Mouse (Mus musculus) activated CD4-positive, CD25-positive, alpha-beta regulatory T cell, adult 4 months (primary cell): ENCODE results near the gene Mrps12. TPM values are rescaled to one million over a fixed set of nuclear protein-coding genes. Genes with fewer than 3 reads are reported as not detected.
"Not testable (repeated sequence)": the region's sequence is repeated elsewhere in the genome, so short reads cannot be mapped to it uniquely, and the experiment has no call there.

Experiments
- ATAC-seq: one replicate; pipeline ENCODE4 v1.8.0; 2017
- polyA plus RNA-seq, 2 experiments: library from polyadenylated mRNA; unstranded; fragments of 100-300 nt; shearing (Covaris generic); gene quantifications; one replicate each; pipeline ENCODE4 v1.2.1; 2017

The Mrps12 gene
- polyA plus RNA-seq, 2 experiments from 2014 or later, result 71.9 to 75.7 TPM

DNA sequence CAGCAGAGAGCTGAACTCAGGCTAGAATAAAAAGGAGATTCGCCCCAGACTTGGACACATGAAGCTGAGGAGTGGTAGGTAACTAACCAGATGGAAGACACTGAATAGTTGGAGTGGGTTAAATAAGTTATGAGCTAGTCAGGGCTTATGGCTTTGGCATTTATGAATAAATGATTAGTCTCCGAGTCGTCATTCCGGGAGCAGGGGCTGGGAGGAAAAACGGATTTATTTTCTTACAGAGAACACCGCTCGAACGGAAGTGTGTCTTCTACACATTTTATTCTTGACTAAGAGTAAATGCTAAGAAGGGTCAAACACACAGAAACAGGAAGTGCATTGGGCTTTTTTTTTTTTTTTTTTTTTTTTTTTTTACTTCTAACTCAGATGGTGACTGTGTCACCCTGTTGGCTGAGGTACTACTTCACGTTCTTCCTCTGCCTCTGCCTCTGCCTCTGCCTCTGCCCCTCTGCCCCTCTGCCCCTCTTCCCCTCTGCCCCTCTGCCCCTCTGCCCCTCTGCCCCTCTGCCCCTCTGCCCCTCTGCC, 38.9 kb downstream of the Mrps12 start:
- ATAC-seq, result peak; percentile 90

DNA sequence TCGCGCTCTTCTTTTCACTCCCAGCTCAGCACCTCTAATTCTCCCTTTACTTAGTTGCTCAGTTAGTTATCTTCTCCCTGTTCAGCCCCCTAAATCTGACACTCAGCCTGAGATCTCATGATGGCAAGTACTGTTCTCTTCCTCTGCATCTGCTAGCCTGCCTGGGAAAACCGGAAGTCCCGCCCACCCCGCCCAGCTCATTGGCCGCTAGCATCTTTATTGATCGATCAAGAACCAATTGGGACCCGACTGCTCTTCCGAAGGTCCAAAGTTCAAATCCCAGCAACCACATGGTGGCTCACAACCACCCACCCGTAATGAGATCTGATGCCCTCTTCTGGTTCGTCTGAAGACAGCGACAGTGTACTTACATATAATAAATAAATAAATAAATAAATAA, 40.3 kb downstream of the Mrps12 start:
- not testable (repeated sequence) for ATAC-seq

- no peak for ATAC-seq
These were observed 41.4 kb downstream of the Mrps12 start for GRCm38 (mm10) chr7:28700269-28700668.

DNA sequence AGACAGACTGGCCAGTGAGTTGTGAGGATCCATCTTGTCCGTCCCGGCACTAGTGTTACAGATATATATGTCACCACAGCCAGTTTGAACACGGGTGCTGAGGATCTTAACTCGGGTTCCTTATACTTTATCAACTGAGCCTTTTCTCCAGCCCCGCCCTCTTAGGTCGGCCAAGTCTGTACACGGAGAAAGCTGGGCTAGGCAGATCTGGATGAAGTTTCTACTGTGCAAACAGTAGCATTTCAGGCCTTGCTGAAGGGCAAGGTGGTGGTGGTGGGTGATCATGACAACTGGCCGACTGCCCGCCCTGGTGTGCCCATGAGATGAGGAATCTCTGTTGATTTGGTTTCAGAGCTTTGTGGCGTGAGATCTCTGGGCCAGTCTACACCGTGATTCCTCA, 44.3 kb downstream of the Mrps12 start:
- no peak for ATAC-seq

DNA sequence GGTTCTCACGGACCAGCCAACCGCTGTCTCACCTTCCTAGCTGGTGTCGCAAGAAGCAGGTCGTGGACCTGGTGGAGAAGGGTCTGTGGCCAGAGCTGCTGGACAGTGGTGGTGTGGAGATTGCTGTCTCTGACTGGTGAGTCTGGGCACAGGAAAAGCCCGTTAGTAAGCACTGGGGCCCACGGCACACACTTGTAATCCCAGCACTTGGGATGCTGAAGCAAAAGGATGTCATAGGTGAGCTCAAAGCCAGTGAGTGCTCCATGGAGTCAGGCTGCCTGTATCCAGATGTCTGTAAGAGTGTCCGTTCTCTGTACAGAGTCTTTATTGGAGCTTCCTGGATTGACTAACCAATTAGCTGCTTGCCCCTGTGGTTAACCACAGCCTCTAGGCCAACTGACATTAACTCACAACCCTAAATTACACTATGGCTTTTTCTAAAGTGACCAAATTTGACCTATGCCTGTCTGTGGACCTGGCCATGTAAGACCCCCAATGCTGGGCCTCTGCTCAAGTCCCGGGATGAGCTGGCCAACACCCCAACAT, 46.6 kb downstream of the Mrps12 start:
- no peak for ATAC-seq

DNA sequence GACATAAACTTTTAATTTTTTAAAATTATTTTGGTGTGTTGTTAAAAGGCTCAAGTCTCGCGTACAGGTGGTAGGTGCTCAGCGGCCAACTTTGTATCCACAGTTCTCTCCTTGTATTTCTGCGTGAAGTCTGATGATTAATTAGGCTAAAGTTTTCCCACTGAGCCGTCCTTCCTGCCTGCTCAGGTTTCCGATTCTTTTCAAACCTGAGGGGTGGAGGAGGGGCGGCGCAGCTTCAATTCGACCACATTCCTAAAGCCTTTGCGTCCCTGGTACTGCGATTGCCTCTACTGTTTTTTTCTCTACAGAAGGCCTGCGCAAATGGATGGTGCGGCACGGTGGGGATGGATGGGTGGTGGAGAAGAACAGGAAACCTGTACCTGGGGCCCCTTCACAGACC, 47.2 kb downstream of the Mrps12 start:
- no peak for ATAC-seq

- ATAC-seq, result peak; percentile 88
These were observed 48.2 kb downstream of the Mrps12 start for GRCm38 (mm10) chr7:28693321-28693966.

GRCm38 (mm10) chr7:28692545-28693320, 48.9 kb downstream of the Mrps12 start, which contains the start of gene Fbxo27:
TSS of gene Fbxo27 (plus strand) at chr7:28692849.
- ATAC-seq, result no peak

DNA sequence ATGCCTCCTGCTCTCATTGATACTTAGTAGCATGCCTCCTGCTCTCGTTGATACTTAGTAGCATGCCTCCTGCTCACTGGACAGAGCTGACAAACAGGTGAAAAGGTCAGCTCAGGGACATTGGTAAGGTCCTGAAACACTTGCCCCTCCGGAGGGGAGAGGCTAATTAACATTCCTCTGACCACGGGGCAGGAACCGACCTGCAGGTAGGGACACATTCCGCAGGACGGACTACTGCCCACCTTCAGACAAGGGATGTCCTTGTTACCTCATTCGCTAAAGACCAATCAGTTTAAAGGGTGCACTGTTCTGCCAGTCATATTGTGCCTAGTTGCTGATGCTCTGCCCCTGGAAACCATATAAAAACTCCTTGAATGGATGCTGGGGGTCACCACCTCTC, 50.5 kb downstream of the Mrps12 start:
- ATAC-seq, result no peak

Other genes with a start within 250 kb of the Mrps12 start
- gene Ifnl2, start 231.4 kb downstream of the Mrps12 start, polyA plus RNA-seq, result not detected
- gene Ifnl3, start 219.0 kb downstream of the Mrps12 start, polyA plus RNA-seq, result not detected
- not detected for gene Sycn, start 200.9 kb downstream of the Mrps12 start, polyA plus RNA-seq
- gene Nccrp1, start 194.6 kb downstream of the Mrps12 start, polyA plus RNA-seq, result not detected
- 1 to 10 TPM; 6.2 to 7.4 TPM for gene Samd4b, start 143.7 kb downstream of the Mrps12 start, polyA plus RNA-seq
- gene Pak4, start 143.6 kb downstream of the Mrps12 start, polyA plus RNA-seq, result 1 to 10 TPM; 2.3 to 2.8 TPM
- not detected for gene Acp7, start 110.5 kb downstream of the Mrps12 start, polyA plus RNA-seq
- 1 to 10 TPM; 1.1 to 2.9 TPM for gene Fbxo27, start 49.0 kb downstream of the Mrps12 start, polyA plus RNA-seq
- gene Fbxo17, start 25.0 kb downstream of the Mrps12 start, polyA plus RNA-seq, result 10 to 100 TPM in 1 of 2 experiments, 1 to 10 TPM in 1; 8.3 to 10.9 TPM
- gene Sars2, start 172 bp upstream of the Mrps12 start, polyA plus RNA-seq, result 10 to 100 TPM in 1 of 2 experiments, 1 to 10 TPM in 1; 8.9 to 13.0 TPM
- gene Ccer2, start 14.4 kb upstream of the Mrps12 start, polyA plus RNA-seq, result not detected
- 100 to 1,000 TPM in 1 of 2 experiments, 10 to 100 TPM in 1; 82.3 to 103 TPM for gene Sirt2, start 24.9 kb upstream of the Mrps12 start, polyA plus RNA-seq
- 10 to 100 TPM; 56.4 to 78.9 TPM for gene Nfkbib, start 25.7 kb upstream of the Mrps12 start, polyA plus RNA-seq
- 100 to 1,000 TPM; 199 to 272 TPM for gene Rinl, start 47.1 kb upstream of the Mrps12 start, polyA plus RNA-seq
- gene Hnrnpl, start 66.7 kb upstream of the Mrps12 start, polyA plus RNA-seq, result 100 to 1,000 TPM; 153 to 344 TPM
- gene Ech1, start 83.4 kb upstream of the Mrps12 start, polyA plus RNA-seq, result 100 to 1,000 TPM; 192 to 199 TPM
- gene Lgals4, start 92.0 kb upstream of the Mrps12 start, polyA plus RNA-seq, result 10 to 100 TPM; 20.1 to 27.2 TPM
- 1 to 10 TPM; 2.5 to 2.8 TPM for gene Lgals7, start 122.0 kb upstream of the Mrps12 start, polyA plus RNA-seq
- under 1 TPM in 1 of 2 experiments, not detected in 1; 0.34 TPM for gene Capn12, start 139.6 kb upstream of the Mrps12 start, polyA plus RNA-seq
- gene Actn4, start 220.5 kb upstream of the Mrps12 start, polyA plus RNA-seq, result 100 to 1,000 TPM in 1 of 2 experiments, 10 to 100 TPM in 1; 84.6 to 128 TPM
- 100 to 1,000 TPM; 603 to 630 TPM for gene Eif3k, start 240.0 kb upstream of the Mrps12 start, polyA plus RNA-seq
- 100 to 1,000 TPM in 1 of 2 experiments, 10 to 100 TPM in 1; 88.8 to 120 TPM for gene Map4k1, start 240.2 kb upstream of the Mrps12 start, polyA plus RNA-seq